Mouse (Mus musculus) left cerebral cortex, postnatal 4 days (tissue): ENCODE measurements around the gene Smpd3. TPM values are rescaled to one million over a fixed set of nuclear protein-coding genes. Genes with fewer than 3 reads are reported as not detected.
A peak's percentile ranks its signal among the peaks of the same experiment; 100 is the strongest.

Experiments used
- DNase-seq: peaks from one replicate; pipeline ENCODE4 v3.0.0-alpha.2; 2022
- intact Hi-C: fragments of 180-260 bp; cut with DNase I; formaldehyde crosslinking; loops from one replicate; pipeline ENCODE4 v1.15.1; 2025
- total RNA-seq, 2 experiments: library from RNA; stranded (reverse); gene quantifications; 2 replicates each; pipeline ENCODE4 v1.2.3; 2021

Smpd3 gene
- total RNA-seq, 2 experiments from 2014 or later, result 152 to 158 TPM

DNA sequence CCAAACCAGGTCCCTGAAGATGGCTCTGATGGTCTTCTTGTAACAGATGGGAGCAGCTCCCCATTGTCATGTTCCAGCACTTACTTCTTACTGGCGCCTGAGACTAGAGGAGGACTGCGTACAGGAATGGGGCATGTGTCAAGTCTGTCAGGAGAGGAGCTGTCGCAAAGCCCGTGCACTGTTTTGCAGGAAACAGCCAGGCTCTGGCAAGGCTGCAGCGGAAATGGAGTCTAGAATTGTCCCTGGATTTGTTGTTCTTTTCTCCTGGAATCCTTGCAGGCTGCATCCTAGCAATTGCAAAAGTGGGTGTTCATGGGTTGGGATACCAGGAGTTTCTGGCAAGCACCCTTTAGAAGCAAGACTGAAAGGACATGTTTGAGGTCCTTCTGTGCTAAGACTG lies 39.5 kb downstream of the Smpd3 start:
- no peak for DNase-seq
- intact Hi-C loops, result no loop called here

DNA sequence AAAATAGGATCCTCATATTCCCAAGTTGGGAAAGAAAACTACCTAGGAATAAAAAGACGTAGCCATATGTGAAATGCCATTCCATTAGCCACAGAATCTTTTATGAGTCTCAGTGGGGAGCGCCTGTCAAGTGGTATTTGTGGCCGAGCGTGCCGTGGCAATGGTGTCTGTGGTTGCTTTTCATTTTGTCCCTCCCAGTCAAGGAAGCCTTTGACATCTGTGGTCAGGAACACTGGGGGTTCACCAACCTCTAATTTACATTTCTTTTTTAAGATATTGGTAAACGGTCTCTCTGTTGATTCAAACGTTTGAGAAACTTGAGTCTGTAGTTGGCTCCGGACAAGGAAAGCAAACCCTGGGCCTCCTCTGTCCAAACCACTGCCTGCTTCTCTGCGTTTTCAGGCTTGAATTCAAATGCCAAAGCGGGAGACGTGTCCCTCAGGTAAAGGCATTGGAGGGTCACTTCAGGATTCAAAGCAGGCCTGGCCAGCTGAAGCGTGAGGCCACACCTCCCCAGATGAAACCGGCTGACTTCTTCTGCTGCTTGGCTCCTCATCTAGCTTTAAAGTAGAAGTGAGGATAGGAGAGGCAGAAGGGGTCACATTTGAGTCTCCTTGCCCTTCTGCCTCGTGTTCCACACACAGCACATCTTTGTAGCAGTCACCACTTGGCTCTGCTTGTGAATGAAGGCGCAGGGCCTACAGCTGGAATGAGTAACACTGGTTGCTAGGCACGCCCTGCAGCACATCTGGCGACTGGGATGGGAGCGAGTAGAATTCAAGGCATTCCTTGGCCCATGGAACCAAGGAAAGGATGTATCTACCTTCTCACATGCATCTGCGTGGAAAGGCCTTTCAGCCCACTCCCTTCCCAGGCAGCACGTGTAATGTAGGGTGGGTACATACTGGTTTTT lies 45.0 kb downstream of the Smpd3 start:
- intact Hi-C loops, result no loop called here
- no peak for DNase-seq

DNA sequence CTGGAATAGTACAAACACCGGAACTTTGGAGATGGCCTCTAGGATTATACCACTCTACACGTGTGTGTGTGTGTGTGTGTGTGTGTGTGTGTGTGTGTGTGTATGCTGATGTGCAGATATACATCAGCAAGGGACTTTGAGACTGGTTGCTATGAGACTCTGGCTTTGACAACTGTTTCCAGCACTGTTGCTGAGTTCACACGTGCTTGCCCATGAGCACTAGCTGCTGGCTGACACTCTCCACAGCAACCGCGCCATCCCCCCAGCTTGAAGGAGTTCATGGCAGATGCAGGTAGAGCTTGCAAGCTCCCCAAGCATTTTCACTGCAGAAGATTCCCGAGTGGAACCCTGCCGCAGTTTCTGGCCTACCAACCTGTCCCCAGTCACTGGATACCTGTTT lies 48.3 kb downstream of the Smpd3 start:
- intact Hi-C loops, result no loop called here
- DNase-seq, result no peak

DNA sequence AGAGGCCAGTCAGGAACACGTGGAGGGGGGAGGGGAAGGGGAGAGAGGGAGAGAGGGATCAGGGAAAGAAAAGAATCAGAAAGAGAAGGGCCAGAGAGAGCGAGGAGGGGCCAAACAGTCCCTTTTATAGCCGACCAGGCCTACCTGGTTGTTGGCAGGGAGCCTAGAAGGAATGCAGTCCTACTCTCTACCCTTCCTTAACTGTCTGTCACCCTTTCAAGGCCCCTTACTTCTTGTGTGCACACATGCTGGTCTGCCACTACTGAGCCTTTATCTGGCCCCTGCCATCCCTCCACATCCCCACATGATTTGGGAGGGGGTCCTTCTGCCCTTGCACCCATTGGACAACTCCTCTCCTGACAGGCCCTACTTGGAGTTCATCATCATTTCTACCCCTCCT lies 49.1 kb downstream of the Smpd3 start:
- intact Hi-C loops, result no loop called here

DNA sequence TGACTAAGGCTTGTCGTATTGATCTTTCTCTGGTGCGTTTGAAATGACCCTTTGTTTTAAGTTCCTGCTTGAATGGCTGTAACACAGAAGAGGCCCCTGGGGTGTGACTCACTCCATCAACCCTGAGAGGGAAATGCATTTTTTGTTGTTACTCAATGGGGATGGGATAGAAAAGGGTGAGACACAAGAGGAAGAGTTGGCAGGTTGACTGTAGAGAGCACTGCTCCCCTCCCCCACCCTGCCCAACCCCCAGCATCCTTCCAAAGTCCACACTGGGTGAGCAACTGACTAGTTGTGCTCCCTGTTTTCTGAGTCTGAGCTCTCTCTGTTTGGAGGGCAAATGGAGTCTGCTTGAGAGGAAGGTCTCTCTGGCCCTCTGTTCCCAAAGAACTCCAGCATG lies 50.3 kb downstream of the Smpd3 start:
- DNase-seq, result no peak
- intact Hi-C loops, result no loop called here

More for the DNA sequence above, 49.1 kb downstream of the Smpd3 start:
- no peak for DNase-seq

DNA sequence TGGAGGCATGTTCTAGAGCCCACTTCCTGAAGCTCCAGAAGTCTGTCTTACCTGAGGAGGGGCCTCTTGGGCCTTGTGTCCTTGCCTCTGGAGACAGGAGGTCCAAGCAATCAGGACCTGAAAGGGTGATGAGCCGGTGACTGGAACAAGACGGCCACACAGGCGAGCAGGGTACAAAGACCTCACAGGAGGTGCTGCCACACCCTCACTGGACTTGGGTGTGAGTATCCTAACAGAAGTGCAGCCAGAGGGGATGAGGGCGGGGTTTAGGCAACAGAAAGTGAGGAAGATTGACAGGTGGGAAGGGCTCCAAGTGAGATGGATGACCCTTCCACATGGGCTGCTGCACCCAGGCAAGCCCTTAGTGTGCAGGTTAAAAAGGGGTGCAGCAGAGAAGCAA lies 56.9 kb downstream of the Smpd3 start:
- DNase-seq, result no peak
- intact Hi-C loops, result no loop called here

DNA sequence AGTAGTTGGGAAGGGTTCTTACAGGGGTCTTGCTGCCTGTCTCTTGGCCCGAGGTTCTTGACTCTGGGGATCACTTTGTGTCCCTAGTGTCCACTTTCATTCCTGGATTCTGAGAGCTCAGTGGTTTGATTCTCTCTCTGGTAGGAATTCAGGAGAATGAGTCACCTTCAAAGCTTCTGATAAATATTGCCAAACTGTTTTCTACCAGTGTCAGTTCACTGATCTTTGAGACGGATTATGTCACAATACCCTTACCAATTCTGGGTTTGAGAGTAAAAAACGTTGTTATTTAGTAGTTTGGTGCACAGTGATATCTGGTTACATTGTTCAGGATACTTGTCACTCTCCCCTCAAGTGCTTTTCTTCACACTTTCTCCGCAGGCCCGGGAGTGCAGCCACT lies 57.6 kb downstream of the Smpd3 start:
- intact Hi-C loops, result no loop called here
- no peak for DNase-seq

DNA sequence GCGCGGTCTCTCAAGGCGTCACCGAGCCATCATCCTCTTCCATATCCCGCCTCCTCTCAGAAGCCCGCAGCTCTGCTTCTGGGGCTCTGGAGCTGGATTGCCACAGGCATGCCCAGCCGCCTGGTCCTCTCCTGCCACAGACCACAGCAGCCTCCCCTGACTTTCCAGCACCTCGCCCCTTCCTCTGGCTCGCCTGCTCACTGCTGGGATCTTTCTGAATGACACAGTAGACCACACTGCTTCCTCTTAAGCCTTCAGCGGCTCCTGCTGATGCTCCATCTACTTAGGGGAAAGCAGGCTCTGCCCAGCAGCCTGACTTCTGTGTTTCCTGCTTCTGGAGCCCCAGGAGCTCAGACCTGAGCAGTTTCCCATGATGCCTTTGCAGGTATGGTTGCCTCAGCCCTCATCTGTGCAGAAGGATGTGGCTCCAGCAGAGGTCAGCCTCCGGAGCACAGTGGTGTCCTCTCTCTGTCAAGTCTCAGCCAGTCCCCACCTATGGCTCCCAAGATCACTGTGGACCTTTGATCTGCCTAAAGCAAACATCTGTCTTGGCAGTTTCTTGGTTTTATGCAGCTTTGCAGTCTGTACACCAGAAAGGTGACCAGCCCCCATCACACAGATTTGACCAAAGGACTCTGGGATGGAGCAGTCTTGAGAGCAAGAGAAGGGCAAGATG lies 59.3 kb downstream of the Smpd3 start:
- no peak for DNase-seq
- intact Hi-C loops, result no loop called here

DNA sequence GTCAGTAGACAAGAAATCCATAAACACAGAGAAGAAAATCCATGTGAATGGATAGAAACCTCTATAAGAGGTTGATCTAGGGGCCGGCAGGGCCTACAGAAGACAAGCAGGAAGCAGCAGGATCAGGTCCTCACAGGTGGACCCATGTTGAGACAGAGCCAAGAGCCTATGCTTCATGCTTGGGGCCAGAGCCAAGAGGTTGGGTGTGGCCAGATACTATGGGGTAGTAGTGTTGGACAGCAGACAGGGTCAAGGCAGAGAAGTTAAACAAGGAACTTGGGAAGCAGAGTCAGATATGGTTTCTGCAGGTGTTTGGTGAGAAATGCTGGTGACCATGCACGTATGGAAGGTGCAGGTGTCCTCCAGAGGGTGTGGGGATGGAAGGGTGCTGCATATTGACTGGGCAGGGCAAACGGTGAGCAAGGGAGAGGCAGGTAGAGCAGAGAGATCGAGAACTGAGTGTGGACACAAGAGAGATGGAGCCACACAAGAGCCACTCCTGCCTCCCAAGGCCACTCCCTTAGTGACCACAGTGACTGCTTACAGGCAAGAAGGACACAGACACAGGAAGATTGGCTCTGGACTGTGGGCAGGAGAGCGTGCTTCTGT lies 61.0 kb downstream of the Smpd3 start:
- intact Hi-C loops, result no loop called here

DNA sequence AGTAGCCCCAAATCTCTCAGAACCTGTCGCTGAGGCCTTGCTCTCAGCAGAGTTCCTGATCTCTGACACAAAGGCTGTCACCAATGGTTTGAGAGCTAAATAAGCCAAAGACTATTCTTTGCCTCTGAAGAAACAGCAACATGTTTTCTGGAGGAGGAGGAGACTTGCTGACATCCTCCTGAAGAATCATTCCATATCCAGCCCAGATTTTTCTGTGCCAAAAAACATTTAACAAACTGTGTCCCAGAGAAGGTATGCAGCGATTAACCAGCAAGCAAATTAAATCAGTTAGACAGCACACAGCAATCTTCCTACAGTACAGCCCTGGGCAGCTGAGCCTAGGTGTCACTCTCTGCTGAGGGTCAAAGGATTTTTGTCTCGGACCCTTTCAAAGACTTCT lies 64.3 kb downstream of the Smpd3 start:
- intact Hi-C loops, result no loop called here
- DNase-seq, result no peak

More for the DNA sequence above, 61.0 kb downstream of the Smpd3 start:
- no peak for DNase-seq

DNA sequence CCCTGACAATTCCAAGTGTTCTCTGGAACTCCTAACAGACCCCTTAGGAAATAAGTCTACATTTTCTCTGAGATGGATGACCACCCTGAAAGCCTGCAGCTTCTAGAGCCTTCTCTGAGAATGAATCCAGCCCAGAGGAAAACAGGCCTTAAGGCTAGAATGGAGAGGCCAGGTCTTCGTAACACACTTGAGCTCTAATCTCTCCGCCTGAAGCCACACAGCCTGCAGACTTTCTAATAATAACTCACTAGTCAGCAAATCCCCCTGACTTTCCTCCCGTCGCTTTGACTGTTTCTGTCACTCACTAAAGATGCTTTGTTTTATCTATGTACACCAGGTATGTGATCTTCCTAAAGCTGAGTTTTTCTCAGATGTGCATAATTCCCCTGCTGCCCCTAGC lies 66.4 kb downstream of the Smpd3 start:
- DNase-seq, result no peak

DNA sequence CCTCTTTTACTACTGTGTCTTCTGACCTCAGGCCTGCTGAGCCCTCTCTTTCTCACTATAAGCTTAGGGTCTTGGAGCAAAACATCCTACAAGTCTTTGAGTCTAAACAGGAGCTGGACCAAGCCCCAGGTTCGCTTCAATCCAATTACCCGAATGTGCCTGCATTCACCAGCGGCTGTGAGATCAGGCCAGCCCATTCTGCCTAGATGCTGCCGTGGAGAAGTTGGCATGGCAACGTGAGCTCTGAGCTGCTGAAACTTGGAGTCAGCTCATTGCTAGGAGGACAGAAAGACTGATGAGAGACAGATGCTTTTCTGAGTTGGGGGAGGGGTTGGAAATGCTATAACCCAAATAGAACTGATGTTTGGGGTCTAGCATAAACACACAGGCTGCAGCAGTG lies 67.0 kb downstream of the Smpd3 start:
- peak; percentile 41 for DNase-seq
- intact Hi-C loops, result no loop called here

More for the DNA sequence above, 66.4 kb downstream of the Smpd3 start:
- intact Hi-C loops, result no loop called here

DNA sequence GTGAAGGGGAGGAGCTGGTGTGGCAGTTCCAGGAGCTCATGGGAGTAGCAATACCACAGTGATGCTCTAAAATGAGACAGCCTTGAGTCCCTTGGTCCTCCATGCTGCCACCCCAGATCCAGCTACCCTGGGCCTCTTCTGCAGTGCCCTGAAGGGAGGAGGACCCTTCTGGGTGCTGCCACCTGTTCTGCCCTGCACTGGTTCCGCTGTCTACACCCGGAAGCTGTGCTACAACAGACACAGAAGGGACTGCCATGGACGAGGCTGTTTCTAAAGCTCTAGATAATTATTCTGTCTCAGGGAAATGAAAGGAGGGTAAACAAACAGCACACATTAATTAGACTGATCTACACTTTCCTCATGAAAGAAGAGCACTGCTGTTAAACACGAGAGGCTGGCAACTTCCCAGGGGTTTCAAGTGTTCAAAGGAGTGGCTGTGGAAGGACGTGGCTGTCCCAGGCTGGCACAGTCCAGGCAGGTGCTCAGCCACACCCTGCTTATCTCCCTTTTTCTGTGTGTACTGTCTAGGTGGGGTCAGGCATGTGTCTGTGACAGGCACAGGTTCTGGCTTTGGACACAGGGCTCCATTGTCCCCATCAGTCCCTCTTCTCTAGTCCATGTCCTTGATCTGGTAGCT lies 69.0 kb downstream of the Smpd3 start:
- intact Hi-C loops, result loop anchor here (10.0 kb wide), 1 partner anchor 126 kb away; no protein-coding TSS in a partner anchor

DNA sequence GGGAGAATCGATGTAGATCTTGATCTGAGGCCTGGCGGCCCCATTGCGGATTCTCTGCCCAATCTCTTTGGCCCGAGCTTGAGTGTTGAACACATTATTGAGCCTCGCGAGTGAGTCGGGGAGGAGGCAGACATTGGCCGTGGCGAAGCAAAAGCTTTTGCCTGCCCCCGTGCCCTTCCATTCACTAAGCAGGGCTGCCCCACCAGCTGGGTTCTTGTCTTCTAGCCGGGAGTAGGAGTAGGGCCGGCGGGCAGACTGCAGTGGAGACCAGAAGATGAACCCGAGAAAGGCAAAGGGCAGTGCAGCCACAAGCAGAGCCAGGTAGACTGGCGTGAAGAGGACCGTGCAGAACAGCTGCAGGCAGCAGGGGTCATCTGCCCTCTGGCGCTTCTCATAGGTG lies 72.4 kb downstream of the Smpd3 start:
- no peak for DNase-seq
- intact Hi-C loops, result loop anchor here (10.0 kb wide), 1 partner anchor 129 kb away; no protein-coding TSS in a partner anchor

More for the DNA sequence above, 69.0 kb downstream of the Smpd3 start:
- no peak for DNase-seq

DNA sequence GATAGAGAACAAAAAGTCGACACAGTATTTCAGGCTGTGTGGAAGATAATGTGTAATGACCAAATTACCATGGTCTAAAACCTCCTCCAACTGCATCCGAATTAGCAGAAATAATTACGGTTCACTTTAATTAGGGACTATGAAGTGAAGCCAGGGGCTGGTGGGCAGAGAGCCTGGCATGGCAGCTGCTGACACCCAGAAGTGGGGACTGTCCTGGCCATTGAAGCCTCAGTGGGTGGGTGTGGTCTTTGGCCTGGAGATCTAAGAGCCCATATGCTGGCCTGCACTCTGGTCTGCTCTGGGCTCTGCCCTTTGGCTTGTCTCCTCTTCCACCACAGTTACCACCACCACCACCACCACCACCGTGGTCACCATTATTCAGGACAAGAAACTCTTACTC lies 73.9 kb downstream of the Smpd3 start:
- DNase-seq, result peak; percentile 72
- intact Hi-C loops, result loop anchor here (10.0 kb wide), 1 partner anchor 131 kb away; no protein-coding TSS in a partner anchor

DNA sequence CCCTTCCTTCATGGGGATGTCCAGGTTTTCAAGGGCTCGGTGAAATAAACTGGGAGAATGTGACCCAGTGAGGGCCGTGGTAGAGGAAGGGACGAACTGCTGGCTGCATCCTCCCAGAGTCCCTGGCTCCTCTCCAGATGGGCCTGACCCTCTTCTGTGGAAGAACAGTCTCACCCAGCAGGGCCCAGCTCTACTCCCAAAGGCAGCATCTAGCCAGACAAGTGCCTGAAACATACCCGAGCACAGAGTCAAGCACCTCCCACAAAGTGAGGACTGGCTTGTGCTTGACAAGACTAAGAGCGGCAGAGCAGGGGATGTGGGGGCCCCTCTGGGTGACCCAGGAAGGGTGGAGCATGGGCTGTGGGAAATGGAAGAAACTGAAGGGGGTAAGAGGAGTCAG lies 75.4 kb downstream of the Smpd3 start:
- peak; percentile 56 for DNase-seq
- intact Hi-C loops, result loop anchor here (10.0 kb wide), 1 partner anchor 132 kb away; no protein-coding TSS in a partner anchor

DNA sequence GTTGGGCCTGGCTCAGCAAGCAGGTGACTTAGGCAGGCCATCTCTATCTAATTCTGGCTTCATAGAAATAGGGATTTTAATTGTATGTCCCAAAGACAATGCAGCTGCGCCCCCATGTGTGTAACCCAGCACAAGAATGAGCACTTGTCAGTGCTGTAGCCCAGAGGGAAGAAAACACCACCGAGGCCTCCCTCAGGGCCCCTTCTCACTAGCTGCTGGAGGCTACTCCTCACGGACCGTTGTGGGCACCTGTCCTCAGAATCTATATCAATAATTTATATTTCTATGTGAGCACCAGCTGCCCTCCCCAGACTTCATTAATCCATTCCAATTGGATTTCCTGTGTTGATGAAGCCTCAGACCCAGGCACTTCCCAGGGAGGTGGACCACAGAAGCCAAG lies 76.9 kb downstream of the Smpd3 start:
- intact Hi-C loops, result loop anchor here (10.0 kb wide), 1 partner anchor 134 kb away; no protein-coding TSS in a partner anchor
- no peak for DNase-seq

DNA sequence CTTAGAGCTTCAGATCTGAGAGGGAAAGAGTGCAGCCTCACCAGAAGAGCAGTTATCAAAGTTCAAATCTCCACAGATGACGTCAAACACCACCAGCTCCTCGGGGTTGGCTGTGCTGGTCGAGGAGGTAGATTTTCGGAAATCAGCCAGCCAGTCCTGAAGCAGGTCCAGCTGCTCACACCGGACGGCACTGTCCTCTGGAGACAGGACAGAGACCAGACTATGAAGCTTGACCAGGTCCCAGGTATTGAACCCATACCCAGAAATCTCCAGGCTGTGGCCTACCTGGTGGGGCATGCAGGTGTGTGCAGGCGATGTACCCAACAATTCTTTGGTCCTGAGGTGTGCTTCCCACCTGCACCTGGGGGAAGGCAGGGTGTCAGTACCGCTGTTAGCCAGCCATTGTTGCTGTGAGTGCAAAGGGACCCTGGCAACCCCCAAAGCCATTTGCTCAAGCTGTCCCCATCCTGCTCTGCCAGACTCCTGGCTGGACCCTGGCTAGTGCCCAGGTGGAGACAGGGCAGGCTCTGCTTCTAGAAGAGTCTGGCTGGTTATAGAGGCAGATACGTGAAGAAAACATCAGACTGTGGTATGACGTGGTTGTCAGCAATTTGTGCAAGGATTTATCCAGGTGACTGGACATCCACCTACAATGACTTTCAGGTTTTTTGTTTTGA lies 78.1 kb downstream of the Smpd3 start:
- intact Hi-C loops, result loop anchor here (10.0 kb wide), 1 partner anchor 135 kb away; no protein-coding TSS in a partner anchor
- DNase-seq, result peak; percentile 64

DNA sequence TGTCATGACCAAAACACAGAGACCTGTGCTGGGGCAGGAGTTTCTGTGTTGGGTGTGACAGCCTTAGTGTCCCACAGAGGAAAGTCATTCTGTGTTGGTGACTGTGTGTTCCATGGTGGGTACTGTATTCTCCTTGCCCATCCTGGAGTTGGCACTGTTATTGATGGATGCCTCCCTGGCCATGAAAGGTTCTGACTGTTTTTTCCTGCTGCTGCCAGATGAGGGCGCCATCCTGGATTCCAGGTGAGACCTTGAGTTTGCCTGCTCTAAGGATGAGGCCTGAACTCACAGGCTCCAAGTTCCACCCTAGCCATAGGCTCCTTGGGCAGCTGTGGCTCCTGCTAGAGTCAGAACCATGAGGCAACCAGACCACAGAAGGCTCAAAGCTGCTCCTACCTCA lies 79.6 kb downstream of the Smpd3 start:
- intact Hi-C loops, result no loop called here
- no peak for DNase-seq

DNA sequence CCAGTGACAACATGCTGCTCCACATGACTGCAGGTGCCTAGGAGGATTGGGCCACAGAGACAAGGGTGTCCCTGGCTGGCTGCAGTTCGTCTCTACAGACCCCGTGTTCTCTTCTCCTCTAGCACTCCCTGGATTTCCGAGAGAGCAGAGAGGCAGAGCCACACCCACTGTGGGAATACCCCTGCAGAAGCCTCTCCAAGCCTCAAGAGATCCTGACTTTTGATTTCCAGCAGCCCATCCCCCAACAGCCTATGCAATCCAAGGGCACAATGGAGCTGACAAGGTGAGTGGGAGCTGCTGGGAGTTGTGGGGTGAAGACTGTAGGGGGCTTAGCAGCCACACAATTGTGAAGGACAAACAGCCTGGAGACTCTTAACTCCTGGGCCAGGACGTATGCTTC lies 87.6 kb downstream of the Smpd3 start:
- intact Hi-C loops, result no loop called here
- no peak for DNase-seq
